Mouse (Mus musculus) MEL (cell line): Measurements from ENCODE around the gene Eloa. TPM values are rescaled to one million over a fixed set of nuclear protein-coding genes. Genes with fewer than 3 reads are reported as not detected.

ENCODE experiments used
- DNase-seq: peaks from one replicate; pipeline ENCODE4 v3.0.0; 2011; ENCODE audit warnings: low read depth, low spot score
- H3K27ac ChIP-seq: 2 replicates; pipeline ENCODE4 v1.5.1; 2012; ENCODE audit warnings: low read depth, mild to moderate bottlenecking, control low read depth, low read length, moderate library complexity; ENCODE audit not compliant: control insufficient read depth
- H3K27me3 ChIP-seq, 2 experiments: fragments of 150-350 bp in 1 of 2; sonication (generic) in 1 of 2; 2 replicates each; pipeline ENCODE4 v1.6.1; 2012; ENCODE audit warnings: low read length in 2 of 2, mild to moderate bottlenecking in 2 of 2, improper control_type of control experiment in 1 of 2, moderate library complexity in 1 of 2; ENCODE audit not compliant: insufficient read depth in 2 of 2, control insufficient read depth in 1 of 2
- H3K36me3 ChIP-seq, 2 experiments: 2 replicates each; pipeline ENCODE4 v1.6.1; 2012 to 2014; ENCODE audit warnings: low read length in 2 of 2, improper control_type of control experiment in 1 of 2, inconsistent platforms in 1 of 2, mild to moderate bottlenecking in 1 of 2; ENCODE audit not compliant: insufficient read depth in 2 of 2, control insufficient read depth in 1 of 2
- H3K4me1 ChIP-seq, 2 experiments: fragments of 150-350 bp in 1 of 2; sonication (generic) in 1 of 2; 2 replicates each; pipeline ENCODE4 v1.6.1; 2012; ENCODE audit warnings: low read length in 2 of 2, improper control_type of control experiment in 1 of 2, mild to moderate bottlenecking in 1 of 2; ENCODE audit not compliant: insufficient read depth in 2 of 2, control insufficient read depth in 1 of 2
- H3K4me3 ChIP-seq, 2 experiments: fragments of 150-350 bp in 1 of 2; sonication (generic) in 1 of 2; 2 replicates each; pipeline ENCODE4 v1.5.1; 2012; ENCODE audit warnings: low read depth in 2 of 2, low read length in 2 of 2, mild to moderate bottlenecking in 2 of 2, moderate library complexity in 2 of 2, control low read depth in 1 of 2, improper control_type of control experiment in 1 of 2; ENCODE audit not compliant: control insufficient read depth in 1 of 2, insufficient read depth in 1 of 2
- H3K79me2 ChIP-seq: 2 replicates; pipeline ENCODE4 v1.6.1; 2012; ENCODE audit warnings: mild to moderate bottlenecking, low read length, moderate library complexity; ENCODE audit not compliant: control insufficient read depth, poor library complexity, insufficient read depth
- H3K9ac ChIP-seq: 2 replicates; pipeline ENCODE4 v1.6.1; 2012; ENCODE audit warnings: low read depth, mild to moderate bottlenecking, control low read depth, low read length, moderate library complexity; ENCODE audit not compliant: control insufficient read depth, poor library complexity, severe bottlenecking
- H3K9me3 ChIP-seq: fragments of 150-350 bp; sonication (generic); replicated peaks from 2 replicates; pipeline ENCODE4 v1.6.1; 2012; ENCODE audit warnings: mild to moderate bottlenecking, low read length, improper control_type of control experiment, moderate library complexity; ENCODE audit not compliant: insufficient read depth
- ELF1 ChIP-seq: IDR thresholded peaks from 2 replicates; pipeline ENCODE4 v1.6.1; 2014; ENCODE audit warnings: low read depth, mild to moderate bottlenecking, inconsistent platforms, low read length, improper control_type of control experiment, moderate library complexity
- EP300 ChIP-seq, 2 experiments: IDR thresholded peaks; 2 replicates each; pipeline ENCODE4 v1.6.1; 2011; ENCODE audit warnings: improper control_type of control experiment in 2 of 2, low read length in 2 of 2, low read depth in 1 of 2, mild to moderate bottlenecking in 1 of 2
- ETS1 ChIP-seq: IDR thresholded peaks from 2 replicates; pipeline ENCODE4 v1.6.1; 2012; ENCODE audit warnings: low read depth, mild to moderate bottlenecking, inconsistent platforms, low read length, improper control_type of control experiment, moderate library complexity
- JUND ChIP-seq: IDR thresholded peaks from 2 replicates; pipeline ENCODE4 v1.6.1; 2011; ENCODE audit warnings: low read depth, mild to moderate bottlenecking, improper control_type of control experiment, low read length
- KAT2A ChIP-seq: conservative IDR thresholded peaks from 2 replicates; pipeline ENCODE4 v1.6.1; 2012; ENCODE audit warnings: low read depth, low read length, improper control_type of control experiment, inconsistent platforms
- MAX ChIP-seq: IDR thresholded peaks from 2 replicates; pipeline ENCODE4 v1.6.1; 2011; ENCODE audit warnings: low read length, improper control_type of control experiment
- MYC ChIP-seq: IDR thresholded peaks from 2 replicates; pipeline ENCODE4 v1.6.1; 2011; ENCODE audit warnings: low read depth, mild to moderate bottlenecking, low read length, improper control_type of control experiment, moderate library complexity
- NELFE ChIP-seq: IDR thresholded peaks from 2 replicates; pipeline ENCODE4 v1.6.1; 2011; ENCODE audit warnings: low read depth, low read length, improper control_type of control experiment
- POLR2A ChIP-seq, 2 experiments: IDR thresholded peaks; 2 replicates each; pipeline ENCODE4 v1.6.1; 2011 to 2012; ENCODE audit warnings: low read length in 2 of 2, mild to moderate bottlenecking in 2 of 2, control low read depth in 1 of 2, improper control_type of control experiment in 1 of 2, low read depth in 1 of 2, moderate library complexity in 1 of 2; ENCODE audit not compliant: control insufficient read depth in 1 of 2, insufficient read depth in 1 of 2, poor library complexity in 1 of 2
- POLR2AphosphoS5 ChIP-seq: IDR thresholded peaks from 2 replicates; pipeline ENCODE4 v1.6.1; 2012; ENCODE audit warnings: low read depth, borderline replicate concordance, mild to moderate bottlenecking, inconsistent platforms, low read length, moderate library complexity, mixed read lengths
- RCOR1 ChIP-seq: IDR thresholded peaks from 2 replicates; pipeline ENCODE4 v1.6.1; 2012; ENCODE audit warnings: low read depth, mild to moderate bottlenecking, inconsistent platforms, low read length, improper control_type of control experiment
- TCF12 ChIP-seq: IDR thresholded peaks from 2 replicates; pipeline ENCODE4 v1.6.1; 2014; ENCODE audit warnings: low read depth, mild to moderate bottlenecking, inconsistent platforms, low read length, improper control_type of control experiment, moderate library complexity
- UBTF ChIP-seq: IDR thresholded peaks from 2 replicates; pipeline ENCODE4 v1.6.1; 2012; ENCODE audit warnings: low read depth, mild to moderate bottlenecking, inconsistent platforms, low read length, improper control_type of control experiment, moderate library complexity, borderline replicate concordance; ENCODE audit not compliant: insufficient read depth
- USF1 ChIP-seq: IDR thresholded peaks from 2 replicates; pipeline ENCODE4 v1.6.1; 2014; ENCODE audit warnings: low read depth, mild to moderate bottlenecking, inconsistent platforms, low read length, improper control_type of control experiment, moderate library complexity
- ZNF384 ChIP-seq: IDR thresholded peaks from 2 replicates; pipeline ENCODE4 v1.6.1; 2012; ENCODE audit warnings: low read depth, mild to moderate bottlenecking, inconsistent platforms, low read length, improper control_type of control experiment
- polyA plus RNA-seq, 2 experiments: library from polyadenylated mRNA; stranded (reverse) in 1 of 2; unstranded in 1 of 2; fragments of >175 nt in 1 of 2; fragments of >200 nt in 1 of 2; gene quantifications; 2 replicates each; pipeline versions ENCODE4 v1.2.1 to v1.2.4; 2012; ENCODE audit warnings: low replicate concordance in 2 of 2, low read depth in 1 of 2; ENCODE audit not compliant: insufficient read length in 2 of 2, insufficient read depth in 1 of 2, missing spikeins in 1 of 2
- total RNA-seq: library from RNA; depleted of rRNA; stranded (reverse); fragments of 300-350 nt; gene quantifications from 2 replicates; pipeline ENCODE4 v1.2.3, GENCODE M21; 2012

Eloa gene
- total and polyA plus RNA-seq, 3 experiments, result 30.8 to 41.4 (median 34.1) TPM

DNA sequence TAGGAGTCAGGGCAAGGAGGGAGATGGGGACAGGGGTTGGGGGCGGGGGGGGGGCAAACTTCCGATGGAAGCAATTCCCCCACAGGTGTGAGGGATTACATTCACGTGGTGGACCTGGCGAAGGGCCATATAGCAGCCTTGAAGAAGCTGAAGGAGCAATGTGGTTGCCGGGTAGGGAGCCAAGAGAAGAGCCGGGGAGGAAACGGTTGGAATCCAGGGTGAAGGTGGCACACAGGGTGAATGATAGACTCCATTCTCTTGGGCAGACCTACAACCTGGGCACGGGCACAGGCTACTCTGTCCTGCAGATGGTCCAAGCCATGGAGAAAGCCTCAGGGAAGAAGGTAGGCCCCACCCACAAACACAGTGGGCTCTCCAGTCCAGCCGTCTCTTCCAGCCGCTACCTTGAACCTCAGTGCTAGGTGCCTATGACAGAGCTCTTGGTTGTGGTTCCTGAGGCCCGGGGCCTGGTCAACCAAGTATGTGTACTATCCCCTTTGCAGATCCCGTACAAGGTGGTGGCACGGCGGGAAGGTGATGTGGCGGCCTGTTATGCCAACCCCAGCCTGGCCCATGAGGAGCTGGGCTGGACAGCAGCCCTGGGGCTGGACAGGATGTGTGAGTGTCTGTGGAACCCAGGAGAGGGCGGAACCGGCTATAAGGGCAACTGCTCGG lies 54.3 kb downstream of the Eloa start:
- H3K4me3 ChIP-seq, result no peak overlapping the region
- H3K27me3 ChIP-seq, result no peaks in the 10 kb centered on the region
- TF ChIP-seq UBTF (no peak), ELF1 (no peak), TCF12 (no peak)
- H3K79me2 ChIP-seq, result peaks cover 21% of the 10 kb centered on the region
- peaks cover 0 to 8% of the 10 kb centered on the region in 2 experiments; a peak in 3 of 4 replicates for H3K36me3 ChIP-seq
- no peak for DNase-seq
- H3K9me3 ChIP-seq, result no peaks in the 10 kb centered on the region
- H3K27ac ChIP-seq, result no peak overlapping the region
- no peak overlapping the region for H3K9ac ChIP-seq
- H3K4me1 ChIP-seq, result peaks cover 4 to 13% of the 10 kb centered on the region in 2 experiments; a peak in 3 of 4 replicates

DNA sequence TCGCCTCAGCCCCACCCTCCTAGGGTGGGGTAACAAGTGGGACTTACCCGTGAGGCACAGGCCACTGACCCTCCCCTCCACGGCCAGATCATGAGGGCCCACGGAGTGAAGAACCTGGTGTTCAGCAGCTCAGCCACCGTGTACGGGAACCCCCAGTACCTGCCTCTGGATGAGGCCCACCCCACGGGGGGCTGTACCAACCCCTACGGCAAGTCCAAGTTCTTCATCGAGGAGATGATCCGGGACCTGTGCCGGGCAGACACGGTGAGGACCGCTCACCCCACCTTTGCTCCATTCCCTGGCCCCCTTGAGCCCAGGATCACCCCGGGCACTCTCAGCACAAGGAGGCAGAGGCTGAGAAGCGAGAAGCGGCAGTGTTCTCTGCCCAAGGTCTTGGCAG lies 55.3 kb downstream of the Eloa start:
- H3K9me3 ChIP-seq, result no peaks in the 10 kb centered on the region
- peaks cover 4 to 8% of the 10 kb centered on the region in 2 experiments; a peak in 3 of 4 replicates for H3K4me1 ChIP-seq
- peaks cover 11% of the 10 kb centered on the region for H3K79me2 ChIP-seq
- no peak overlapping the region for H3K9ac ChIP-seq
- DNase-seq, result no peak
- TF ChIP-seq ETS1 (no peak), JUND (no peak), RCOR1 (no peak), NELFE (no peak), MAX (no peak), POLR2AphosphoS5 (no peak), USF1 (no peak), ELF1 (no peak), POLR2A (IDR thresholded peaks at IDR 0.05; ENCODE audit: control insufficient read depth in 1 of 2, insufficient read depth in 1 of 2, low read depth in 1 of 2, low read length in 2 of 2, poor library complexity in 1 of 2) (no peak; a peak in 1 of 4 replicates), MYC (no peak), ZNF384 (no peak)
- TF ChIP-seq, all 39 proteins: peak for 0
- Histone ChIP-seq H3K27me3 (no peaks in the 10 kb centered on the region), H3K27ac (no peak overlapping the region), H3K4me3 (no peak overlapping the region), H3K36me3 (peaks cover 0 to 6% of the 10 kb centered on the region in 2 experiments; a peak in 3 of 4 replicates)

DNA sequence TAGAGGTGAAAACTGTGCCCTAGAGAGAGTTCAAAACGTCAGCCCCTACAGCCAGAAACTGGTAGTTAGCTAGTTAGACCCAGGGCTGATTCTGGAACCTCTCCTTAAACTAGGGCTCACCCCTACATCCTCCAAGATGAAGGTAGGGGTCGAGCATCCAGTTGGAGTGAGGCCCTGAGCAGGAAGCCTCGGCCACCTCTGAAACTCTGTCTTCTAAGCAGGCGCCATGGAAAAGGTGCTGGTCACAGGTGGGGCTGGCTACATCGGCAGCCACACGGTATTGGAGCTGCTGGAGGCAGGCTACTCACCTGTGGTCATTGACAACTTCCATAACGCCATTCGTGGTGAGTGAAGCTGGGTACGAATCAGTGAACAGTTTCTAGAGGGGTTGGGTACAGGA lies 56.5 kb downstream of the Eloa start:
- Histone ChIP-seq H3K9me3 (no peaks in the 10 kb centered on the region), H3K79me2 (peaks cover 7% of the 10 kb centered on the region; the same call in 1 of the 2 replicates), H3K4me1 (peaks cover 4 to 7% of the 10 kb centered on the region in 2 experiments; a peak in 3 of 4 replicates), H3K27me3 (no peaks in the 10 kb centered on the region), H3K9ac (no peak overlapping the region), H3K36me3 (peaks cover 0 to 6% of the 10 kb centered on the region in 2 experiments; a peak in 3 of 4 replicates), H3K27ac (no peak overlapping the region), H3K4me3 (no peak overlapping the region)
- no peak for TF ChIP-seq KAT2A
- no peak for TF ChIP-seq EP300 (IDR thresholded peaks at IDR 0.05; ENCODE audit: low read depth in 1 of 2, low read length in 2 of 2)
- DNase-seq, result no peak
